Mouse (Mus musculus) retina, postnatal 1 day (tissue): ENCODE measurements around the gene C1qtnf1.

Experiments used
- DNase-seq: peaks from one replicate; pipeline ENCODE4 v3.0.0-alpha.2; 2012

The C1qtnf1 gene

GRCm38 (mm10) chr11:118438665-118439414 is 10.8 kb downstream of the C1qtnf1 start:
- DNase-seq = peak; percentile 65

DNA sequence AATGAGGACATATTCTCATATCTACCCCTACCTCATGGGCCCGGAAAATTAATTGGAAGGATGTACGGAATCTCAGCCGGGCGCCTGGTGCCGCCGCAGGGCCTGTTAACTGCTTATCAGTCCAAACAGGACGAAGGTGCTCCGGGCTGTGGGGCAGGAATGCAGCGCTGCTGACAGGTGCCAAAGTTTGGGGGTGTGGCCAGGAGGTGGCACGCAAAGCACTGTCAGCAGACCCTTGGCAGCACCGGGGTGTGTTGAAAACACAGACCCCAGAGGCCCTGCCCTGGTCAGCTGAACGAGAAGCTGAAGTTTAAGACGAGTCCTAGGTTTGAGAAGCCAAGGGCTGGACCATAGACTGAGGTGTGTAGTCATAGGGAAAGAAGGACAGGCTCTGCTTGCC is 14.7 kb downstream of the C1qtnf1 start:
- no peak for DNase-seq

DNA sequence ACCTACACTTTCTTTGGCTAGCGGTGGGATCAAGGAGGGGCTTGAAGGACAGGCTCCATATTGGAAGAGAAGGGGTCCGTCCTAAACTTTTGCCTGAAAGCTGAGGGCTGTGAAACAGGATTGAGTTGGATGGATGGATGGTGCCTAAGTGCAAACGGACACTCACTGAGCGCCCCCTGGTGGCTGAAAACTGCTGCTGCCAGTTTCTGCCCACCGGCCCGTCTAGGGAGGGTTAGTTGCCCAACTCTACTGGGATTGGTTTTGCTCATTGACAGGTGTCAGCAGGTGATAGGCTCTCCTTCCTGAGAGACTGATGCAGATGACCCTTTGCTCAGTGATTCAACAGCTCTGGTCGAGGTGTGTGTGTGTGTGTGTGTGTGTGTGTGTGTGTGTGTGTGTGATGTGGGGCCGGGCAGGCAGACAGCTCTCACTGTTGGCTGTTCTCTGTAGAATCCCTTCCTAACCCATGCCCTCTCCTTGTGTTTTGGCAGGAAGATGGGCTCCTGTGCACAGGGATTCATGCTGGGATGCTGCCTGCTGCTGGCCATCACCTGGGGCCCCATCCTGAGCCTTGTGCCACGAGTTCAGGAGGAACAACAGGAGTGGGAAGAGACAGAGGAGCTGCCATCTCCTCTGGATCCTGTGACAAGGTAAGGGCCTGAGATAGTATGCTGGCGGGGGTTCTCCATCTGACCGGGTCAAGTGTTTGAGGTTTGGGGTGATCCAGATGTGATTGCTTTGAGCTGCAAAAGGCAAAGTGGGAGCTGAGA is 15.4 kb downstream of the C1qtnf1 start:
- peak; percentile 76 for DNase-seq

- DNase-seq = peak; percentile 82
Measured at GRCm38 (mm10) chr11:118445843-118446242, 17.8 kb downstream of the C1qtnf1 start.

- no peak for DNase-seq
Measured at GRCm38 (mm10) chr11:118447346-118447745, 19.3 kb downstream of the C1qtnf1 start.

- no peak for DNase-seq
Measured at GRCm38 (mm10) chr11:118448385-118448784, 20.4 kb downstream of the C1qtnf1 start.

DNA sequence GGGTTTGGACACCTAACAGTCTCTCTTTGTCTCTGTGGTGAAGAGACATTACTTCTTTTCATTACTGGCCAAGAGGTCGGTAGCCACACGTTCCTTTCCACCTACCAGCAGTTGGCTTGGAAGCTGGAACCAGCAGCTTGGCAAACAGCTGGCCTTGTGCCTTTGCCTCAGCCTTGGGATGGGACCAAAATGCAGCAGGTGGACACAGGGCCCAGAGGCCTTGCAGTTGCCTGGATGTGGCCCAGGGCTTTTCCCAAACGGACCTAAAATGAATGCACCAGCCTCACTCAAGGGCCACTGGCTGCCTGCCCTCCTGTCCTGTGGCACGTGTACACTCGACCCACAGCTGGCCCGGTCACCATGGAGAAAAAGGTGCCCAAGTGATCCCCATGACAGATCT is 23.2 kb downstream of the C1qtnf1 start:
- DNase-seq = no peak

DNA sequence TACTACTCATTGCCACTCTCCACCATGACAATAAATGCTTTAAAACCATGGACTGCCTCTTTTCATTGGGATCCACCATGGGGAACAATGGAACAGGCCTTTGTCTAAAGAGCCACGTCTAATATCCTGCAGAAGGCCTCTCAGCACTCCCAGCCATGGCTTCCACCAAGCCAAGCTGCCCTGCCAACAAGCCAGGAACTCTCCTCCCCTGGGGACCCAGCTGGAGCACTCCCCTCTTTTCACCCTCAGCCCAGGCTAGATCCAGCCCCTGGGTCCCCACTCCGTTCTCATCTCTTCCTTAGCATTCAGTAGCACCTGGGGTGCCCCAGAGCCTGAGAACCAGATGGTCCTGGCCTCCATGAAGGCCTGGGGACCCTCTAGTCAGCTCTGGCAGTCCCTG is 25.0 kb downstream of the C1qtnf1 start:
- DNase-seq = no peak

DNA sequence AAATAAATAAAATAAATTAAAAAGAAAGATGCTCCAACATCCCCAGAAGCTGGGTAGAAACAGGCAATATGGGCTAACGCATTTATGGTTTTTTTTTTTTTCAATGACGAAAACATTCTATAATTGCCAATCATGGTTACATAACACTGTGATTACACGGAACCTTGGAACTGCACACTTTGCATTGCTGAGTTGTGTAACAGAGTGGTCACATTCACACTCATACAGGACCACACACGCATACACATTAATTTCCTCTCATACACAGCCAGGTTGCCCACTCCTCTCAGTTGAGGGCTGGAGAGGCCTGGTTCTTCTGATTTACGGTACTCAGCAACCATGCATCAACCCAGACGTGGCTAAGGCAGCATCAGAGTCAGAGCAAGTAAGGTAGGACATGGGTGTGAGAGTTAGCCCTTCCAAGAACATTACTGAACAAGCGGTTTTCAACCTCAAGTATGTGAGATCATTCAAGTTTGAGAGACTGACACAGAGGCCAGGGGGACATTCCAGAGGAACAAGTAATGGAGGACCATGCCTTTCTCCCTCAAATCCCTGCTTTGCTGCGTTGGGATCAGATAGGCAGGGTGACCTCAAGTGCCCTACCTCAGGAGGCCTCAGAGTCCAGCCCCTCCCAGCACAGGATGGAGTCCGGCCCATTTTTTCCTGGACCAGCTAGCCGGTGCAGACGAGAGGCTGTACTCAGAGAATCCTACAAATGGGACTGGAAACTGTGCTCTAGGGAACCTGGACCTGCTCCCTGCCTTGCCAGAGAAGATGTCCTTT is 26.1 kb downstream of the C1qtnf1 start:
- no peak for DNase-seq

DNA sequence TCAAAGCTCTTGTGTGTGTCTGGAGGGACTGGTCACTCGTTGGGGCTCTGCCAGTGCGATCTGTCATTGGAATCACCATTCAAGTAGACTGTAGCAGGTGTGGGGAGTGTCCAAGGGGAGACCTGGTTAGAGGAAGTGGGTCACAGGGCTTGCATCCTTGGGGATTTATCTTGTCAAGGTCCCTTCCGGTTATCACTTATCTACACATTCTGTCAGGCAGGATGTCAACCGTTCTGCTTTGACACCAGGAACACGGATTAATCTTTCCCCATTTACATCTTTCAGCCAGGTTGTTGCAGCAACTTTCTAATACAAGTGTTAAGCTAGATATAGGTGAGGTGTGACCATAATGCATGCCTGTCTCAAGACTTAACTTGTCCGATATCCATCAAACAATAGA is 27.8 kb downstream of the C1qtnf1 start:
- no peak for DNase-seq

DNA sequence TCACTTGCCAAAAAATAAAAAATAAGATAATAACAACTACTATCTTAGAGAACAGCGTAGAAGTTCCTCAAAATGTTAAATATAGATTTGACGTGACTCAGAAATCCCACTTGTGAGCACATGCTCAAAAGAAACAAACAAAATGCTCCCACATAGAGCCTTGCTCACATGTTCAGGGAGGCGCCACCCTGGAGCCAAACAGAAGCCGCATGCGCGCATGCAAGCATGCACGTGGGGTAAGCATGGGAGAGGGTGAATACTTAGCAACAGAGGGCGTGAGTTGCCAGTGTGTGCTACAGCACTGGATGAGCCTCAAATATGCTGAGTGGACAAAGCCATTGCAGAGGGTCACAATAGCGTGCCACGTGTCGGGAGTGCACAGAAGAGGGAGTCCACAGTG is 28.9 kb downstream of the C1qtnf1 start:
- no peak for DNase-seq

DNA sequence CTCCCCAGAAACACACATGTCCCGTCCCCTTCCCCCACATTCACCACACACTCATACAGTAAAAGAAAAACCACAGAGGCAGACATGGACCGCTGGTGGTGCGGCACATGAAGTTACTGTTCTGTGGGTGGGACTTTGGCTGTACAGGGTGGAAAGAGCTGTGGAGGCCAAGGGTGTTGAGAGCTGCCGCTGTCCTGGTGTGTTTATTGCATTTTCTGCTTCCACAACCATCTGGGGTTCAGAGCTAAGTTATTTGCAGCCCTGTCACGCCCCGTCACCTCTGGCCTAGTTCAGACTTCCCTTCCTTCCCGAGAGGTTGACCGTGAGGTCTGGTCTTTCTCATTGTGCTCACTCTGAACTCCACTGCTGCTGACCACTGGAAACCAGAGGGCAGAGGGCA is 31.0 kb downstream of the C1qtnf1 start:
- no peak for DNase-seq

GRCm38 (mm10) chr11:118459536-118459935 is 31.5 kb downstream of the C1qtnf1 start:
- DNase-seq = no peak

DNA sequence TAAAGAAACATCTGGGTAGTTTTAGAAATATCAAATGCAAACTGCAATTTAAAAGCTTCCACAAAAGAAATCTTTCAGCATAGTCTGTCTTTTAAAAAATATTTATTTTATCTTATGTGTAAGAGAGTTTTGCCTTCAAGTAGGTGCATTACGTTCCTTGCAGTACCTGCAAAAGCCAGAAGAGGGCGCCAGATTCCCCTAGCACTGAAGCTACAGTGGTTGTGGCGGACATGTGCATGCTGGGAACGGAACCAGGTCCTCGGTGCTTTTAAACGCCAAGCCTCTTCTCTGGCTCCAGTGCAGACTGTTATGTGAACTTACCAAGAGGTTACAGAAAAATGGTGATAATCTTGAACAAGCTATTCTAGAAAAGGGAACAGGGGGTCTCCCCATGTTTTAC is 32.3 kb downstream of the C1qtnf1 start:
- peak; percentile 32 for DNase-seq

GRCm38 (mm10) chr11:118467441-118468035 is 39.5 kb downstream of the C1qtnf1 start:
- DNase-seq = no peak

DNA sequence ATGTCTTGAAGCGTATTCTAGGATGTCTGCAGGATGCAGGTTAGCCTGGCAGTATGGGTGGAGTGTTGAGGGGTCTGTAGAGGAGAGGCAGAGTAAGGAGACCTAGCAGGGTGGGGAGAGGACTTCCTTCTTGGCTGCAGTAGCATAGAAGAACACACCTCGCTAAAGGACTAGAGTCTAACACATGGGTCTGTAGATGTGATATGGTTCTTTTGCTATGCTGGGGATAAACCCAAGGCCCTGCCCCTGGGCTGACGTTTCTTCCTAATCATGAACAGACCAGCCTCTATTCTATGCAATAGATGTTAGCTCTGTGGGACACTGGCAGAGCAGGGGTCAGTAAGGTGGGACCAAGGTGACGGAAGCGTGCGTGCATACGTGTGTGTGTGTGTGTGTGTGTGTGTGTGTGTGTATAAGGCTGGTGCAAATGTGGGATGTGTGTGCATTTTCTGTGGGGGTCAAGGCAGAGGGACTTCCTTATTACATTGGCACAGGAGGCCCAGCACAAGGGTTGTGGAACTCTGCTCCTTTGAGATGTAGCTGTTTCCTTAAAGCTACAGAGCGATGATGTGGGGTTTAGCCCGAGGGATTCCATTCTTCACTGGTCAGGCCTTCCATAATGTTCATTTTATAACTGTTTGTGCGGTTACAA is 41.6 kb downstream of the C1qtnf1 start:
- no peak for DNase-seq

- DNase-seq = peak; percentile 88
Measured at GRCm38 (mm10) chr11:118470234-118470966, 42.4 kb downstream of the C1qtnf1 start.

DNA sequence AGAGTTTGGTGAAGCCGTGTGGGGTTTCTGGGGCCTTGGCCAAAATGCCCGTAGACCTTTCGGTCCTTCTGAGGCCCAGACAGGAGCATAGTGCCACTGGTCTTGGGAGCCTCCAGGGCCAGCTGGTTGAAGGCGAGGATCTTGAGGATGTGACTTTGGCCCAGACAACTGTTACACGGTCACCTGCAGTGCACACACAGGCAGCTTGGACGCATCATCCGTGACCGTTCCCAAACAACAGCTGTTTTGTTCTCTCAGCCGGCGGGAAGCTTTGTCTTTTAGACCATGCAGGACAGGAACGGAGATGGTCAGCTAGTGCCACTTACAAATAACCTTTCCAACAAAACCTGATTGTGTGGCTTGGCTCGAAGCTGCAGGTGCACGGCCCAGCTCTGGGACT is 43.7 kb downstream of the C1qtnf1 start:
- DNase-seq = peak; percentile 34

DNA sequence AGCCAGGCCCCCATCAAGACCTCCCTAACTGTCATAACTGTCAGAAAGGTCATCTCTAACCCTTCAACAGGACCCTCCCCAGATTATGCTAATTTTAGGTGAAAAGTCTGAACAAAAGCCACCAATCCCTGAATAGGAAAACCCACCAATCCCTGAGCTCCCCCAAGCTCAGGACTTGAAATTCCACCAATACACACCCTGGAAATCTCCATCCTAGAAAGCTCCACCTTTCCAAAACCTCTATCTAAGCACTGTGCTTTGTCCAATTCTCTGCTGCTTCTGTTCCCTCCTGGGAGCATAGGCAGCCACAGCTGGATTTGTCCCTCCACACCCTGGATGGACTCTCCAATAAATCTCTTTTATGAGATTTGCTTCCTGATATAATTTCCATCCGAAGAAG is 45.2 kb downstream of the C1qtnf1 start:
- DNase-seq = no peak

DNA sequence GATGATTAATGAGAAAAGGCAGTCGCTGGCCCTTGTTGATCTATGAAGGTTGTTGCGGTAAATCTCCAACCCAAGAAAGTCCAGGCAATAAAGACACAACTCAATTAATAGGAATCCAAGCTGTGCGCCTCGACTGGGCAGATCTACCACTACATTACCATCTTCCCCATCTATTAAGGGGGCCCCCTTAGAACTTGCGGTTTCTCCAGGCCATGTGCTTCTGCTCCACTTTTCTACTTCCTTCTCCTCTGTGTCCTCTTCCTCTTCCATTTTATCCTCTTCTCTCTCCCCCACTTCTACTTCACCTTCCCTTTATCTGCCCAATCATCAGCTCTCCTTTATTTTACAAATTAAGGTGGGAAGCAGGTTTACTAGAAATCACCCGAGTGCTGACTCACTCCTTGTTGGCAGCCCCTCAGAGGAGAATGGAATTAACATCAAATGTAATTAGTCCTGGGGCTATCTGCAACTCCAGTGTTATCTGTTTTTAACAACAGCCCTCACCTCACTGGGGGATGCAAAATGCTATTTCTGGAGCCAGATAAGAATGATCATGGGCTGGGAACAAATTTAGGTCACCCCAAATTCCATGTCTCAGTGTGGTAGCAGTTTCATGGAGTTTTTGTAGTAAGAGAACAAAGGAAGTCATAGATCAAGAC is 46.0 kb downstream of the C1qtnf1 start:
- no peak for DNase-seq

- DNase-seq = no peak
Measured at GRCm38 (mm10) chr11:118475496-118476083, 47.6 kb downstream of the C1qtnf1 start.
